10 mouse cellular contexts compared by ENCODE assay signal in the genomic region with DNA sequence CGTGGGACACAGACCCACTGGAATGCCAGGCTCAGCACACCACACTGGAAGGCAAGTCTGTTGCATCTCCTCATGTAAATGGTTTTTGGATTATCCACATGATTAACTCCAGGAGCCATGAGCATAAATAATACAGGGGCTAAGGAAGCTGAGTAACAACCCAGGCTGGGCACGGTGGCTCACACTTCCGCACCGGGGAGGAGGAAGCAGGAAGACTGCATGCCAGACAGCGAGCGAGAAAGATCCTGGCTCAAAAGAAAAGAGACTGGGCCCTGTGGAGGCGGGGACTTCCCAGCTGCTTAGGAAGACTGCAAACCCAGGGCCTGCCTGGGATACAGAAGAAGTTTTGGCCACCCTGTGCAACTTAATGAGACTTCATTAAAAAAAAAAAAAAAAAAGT. TPM values are rescaled to one million over a fixed set of nuclear protein-coding genes. Genes with fewer than 3 reads are reported as not detected.
A peak's percentile ranks its signal among the peaks of the same experiment; 100 is the strongest.
DNase-seq lines count a peak whose midpoint lies in the region; ATAC-seq and TF ChIP-seq lines count a peak whose summit lies in the region.
"Had no signal": no experiment of that assay in that cellular context is flagged by ENCODE, and none has a peak within 500 bp of the region (broad histone marks: within the 10 kb centered on the region; RNA-seq: fewer than 3 reads in every experiment).

No protein-coding gene starts in this region.

- WGBS in hindbrain, postnatal 0 days, result 32% methylated on average over 7 of the region's 7 CpGs
- WGBS in hindbrain, embryonic 10.5 days, result 58% methylated on average over 7 of the region's 7 CpGs
- WGBS in heart, embryonic 16.5 days, result 52% methylated on average over 7 of the region's 7 CpGs
- 33% methylated on average over 7 of the region's 7 CpGs for WGBS in lung, postnatal 0 days

- H3K9me3 ChIP-seq in hindbrain, postnatal 0 days (ENCODE audit: low read length), result no peaks in the 10 kb centered on the region
- no peaks in the 10 kb centered on the region for H3K9me3 ChIP-seq in hindbrain, embryonic 10.5 days
- 0 out of 2 replicates have a peak, but pooled peaks cover 2% of the 10 kb centered on the region for H3K9me3 ChIP-seq in heart, embryonic 16.5 days (replicated peaks; ENCODE audit: control insufficient read depth, low read length)
- H3K9me3 ChIP-seq in lung, postnatal 0 days (ENCODE audit: low read length), result no peaks in the 10 kb centered on the region

- no peaks in the 10 kb centered on the region for H3K36me3 ChIP-seq in hindbrain, postnatal 0 days (ENCODE audit: insufficient read depth, low read length)
- no peaks in the 10 kb centered on the region; the same call in 1 of the 2 replicates for H3K36me3 ChIP-seq in hindbrain, embryonic 10.5 days
- no peaks in the 10 kb centered on the region for H3K36me3 ChIP-seq in heart, embryonic 16.5 days (ENCODE audit: control insufficient read depth, insufficient read depth)
- H3K36me3 ChIP-seq in lung, postnatal 0 days (ENCODE audit: insufficient read depth, low read length), result no peaks in the 10 kb centered on the region

- no peak for ATAC-seq in hindbrain, postnatal 0 days
- no peak for ATAC-seq in heart, embryonic 16.5 days (replicated peaks; ENCODE audit: extremely low read depth, insufficient read depth, low FRiP score)
- ATAC-seq in lung, postnatal 0 days, result no peak
- ATAC-seq in granulocyte monocyte progenitor cell, adult 5-6 weeks (replicated peaks; ENCODE audit: poor library complexity, severe bottlenecking), result no peak

- H3K4me3 ChIP-seq in hindbrain, postnatal 0 days (ENCODE audit: low read length), result no peak overlapping the region
- no peak overlapping the region for H3K4me3 ChIP-seq in hindbrain, embryonic 10.5 days
- no peak overlapping the region for H3K4me3 ChIP-seq in heart, embryonic 16.5 days (ENCODE audit: low read length)
- H3K4me3 ChIP-seq in lung, postnatal 0 days (ENCODE audit: low read depth, low read length), result no peak overlapping the region

- no peak for TF ChIP-seq EP300 in lung, postnatal 0 days (IDR thresholded peaks at IDR 0.05)

- no peak for TF ChIP-seq CTCF in hindbrain, postnatal 0 days (IDR thresholded peaks at IDR 0.05; ENCODE audit: low read depth)
- no peak for TF ChIP-seq CTCF in lung, postnatal 0 days (IDR thresholded peaks at IDR 0.05)

- no peaks in the 10 kb centered on the region for H3K27me3 ChIP-seq in hindbrain, postnatal 0 days (ENCODE audit: insufficient read depth, low read length)
- H3K27me3 ChIP-seq in hindbrain, embryonic 10.5 days (ENCODE audit: insufficient read depth, poor library complexity, severe bottlenecking), result no peaks in the 10 kb centered on the region
- no peaks in the 10 kb centered on the region for H3K27me3 ChIP-seq in heart, embryonic 16.5 days (ENCODE audit: control insufficient read depth, insufficient read depth, low read length)
- no peaks in the 10 kb centered on the region for H3K27me3 ChIP-seq in lung, postnatal 0 days (replicated peaks; ENCODE audit: insufficient read depth, low read length)

- DNase-seq in hindbrain, postnatal 0 days (ENCODE audit: low spot score), result no peak
- DNase-seq in hindbrain, embryonic 10.5 days (ENCODE audit: low spot score), result no peak
- peak; percentile 30 for DNase-seq in T-cell, adult 2 months (ENCODE audit: low spot score)
- peak; percentile 39 for DNase-seq in lung, postnatal 0 days (ENCODE audit: low spot score)
- DNase-seq in cerebellum, adult 9-11 months, result no peak
- no peak for DNase-seq in natural killer cell, adult 2 months (ENCODE audit: low spot score in 2 of 2)

- no peak overlapping the region for H3K9ac ChIP-seq in hindbrain, postnatal 0 days (replicated peaks; ENCODE audit: low read length)
- no peak overlapping the region for H3K9ac ChIP-seq in heart, embryonic 16.5 days (ENCODE audit: low read length)
- no peak overlapping the region for H3K9ac ChIP-seq in lung, postnatal 0 days (replicated peaks; ENCODE audit: low read depth)

- 0 out of 2 replicates have a peak overlapping the region, but pooled peaks have one; percentile 32 for H3K27ac ChIP-seq in hindbrain, postnatal 0 days
- no peak overlapping the region for H3K27ac ChIP-seq in hindbrain, embryonic 10.5 days
- peak overlapping the region; percentile 2; the same call in 1 of the 2 replicates for H3K27ac ChIP-seq in heart, embryonic 16.5 days (ENCODE audit: low read length)
- no peak overlapping the region for H3K27ac ChIP-seq in lung, postnatal 0 days (ENCODE audit: low read length)

- no peak overlapping the region for H3K4me2 ChIP-seq in hindbrain, postnatal 0 days (ENCODE audit: low read depth, low read length)
- no peak overlapping the region for H3K4me2 ChIP-seq in heart, embryonic 16.5 days (ENCODE audit: low read depth, low read length)
- H3K4me2 ChIP-seq in lung, postnatal 0 days (replicated peaks; ENCODE audit: low read depth, low read length), result no peak overlapping the region

- peaks cover 17% of the 10 kb centered on the region for H3K4me1 ChIP-seq in hindbrain, postnatal 0 days (ENCODE audit: insufficient read depth, low read length)
- H3K4me1 ChIP-seq in hindbrain, embryonic 10.5 days (replicated peaks), result peaks cover 40% of the 10 kb centered on the region
- peaks cover 18% of the 10 kb centered on the region for H3K4me1 ChIP-seq in heart, embryonic 16.5 days (ENCODE audit: control insufficient read depth, insufficient read depth, low read length)
- H3K4me1 ChIP-seq in lung, postnatal 0 days (ENCODE audit: insufficient read depth, low read depth, low read length), result peaks cover 12% of the 10 kb centered on the region

RNA-seq across cellular contexts. Expression of a gene that starts 4.3 kb away (rescaled TPM):
- total RNA-seq in hindbrain, postnatal 0 days (2014; rRNA removed), result 127 TPM in 2 replicates
- polyA plus RNA-seq in hindbrain, postnatal 0 days (2015; fragmentation: Nextera tagmentation; extraction: Ambion mirVana), result 4.3 and 5.1 TPM in 2 replicates
- 1.8 and 2.0 TPM in 2 replicates for polyA plus RNA-seq in hindbrain, embryonic 10.5 days (2016; fragmentation: Nextera tagmentation; extraction: Ambion mirVana)
- polyA plus RNA-seq in heart, embryonic 16.5 days (2015; fragmentation: Nextera tagmentation; extraction: Ambion mirVana), result 0.81 and 1.1 TPM in 2 replicates
- 0.86 and 1.3 TPM in 2 replicates for polyA plus RNA-seq in lung, postnatal 0 days (2015; fragmentation: Nextera tagmentation; extraction: Ambion mirVana)
- total RNA-seq in granulocyte monocyte progenitor cell, adult 5-6 weeks (2014; fragmentation: Nextera tagmentation), result 23.4 and 28.1 TPM in 2 replicates
- 16.6 and 20.8 TPM in 2 replicates for total RNA-seq in granulocyte monocyte progenitor cell, adult 5-6 weeks (2017)

RNA-seq across cellular contexts. Expression of a gene that starts 26.2 kb away (rescaled TPM):
- total RNA-seq in hindbrain, postnatal 0 days (2014; rRNA removed), result 13.3 and 14.2 TPM in 2 replicates
- polyA plus RNA-seq in hindbrain, postnatal 0 days (2015; fragmentation: Nextera tagmentation; extraction: Ambion mirVana), result 11.9 and 12.9 TPM in 2 replicates
- polyA plus RNA-seq in hindbrain, embryonic 10.5 days (2016; fragmentation: Nextera tagmentation; extraction: Ambion mirVana), result 19.4 and 20.6 TPM in 2 replicates
- 10.7 and 12.5 TPM in 2 replicates for polyA plus RNA-seq in heart, embryonic 16.5 days (2015; fragmentation: Nextera tagmentation; extraction: Ambion mirVana)
- polyA plus RNA-seq in lung, postnatal 0 days (2015; fragmentation: Nextera tagmentation; extraction: Ambion mirVana), result 12.7 and 13.2 TPM in 2 replicates
- total RNA-seq in granulocyte monocyte progenitor cell, adult 5-6 weeks (2014; fragmentation: Nextera tagmentation), result 9.0 and 13.0 TPM in 2 replicates
- 16.3 and 18.9 TPM in 2 replicates for total RNA-seq in granulocyte monocyte progenitor cell, adult 5-6 weeks (2017)

RNA-seq across cellular contexts. Expression of a gene that starts 35.5 kb away (rescaled TPM):
- total RNA-seq in hindbrain, postnatal 0 days (2014; rRNA removed), result not detected in 2 replicates
- not detected in 2 replicates for polyA plus RNA-seq in hindbrain, postnatal 0 days (2015; fragmentation: Nextera tagmentation; extraction: Ambion mirVana)
- 0.37 and 0.80 TPM in 2 replicates for polyA plus RNA-seq in hindbrain, embryonic 10.5 days (2016; fragmentation: Nextera tagmentation; extraction: Ambion mirVana)
- polyA plus RNA-seq in heart, embryonic 16.5 days (2015; fragmentation: Nextera tagmentation; extraction: Ambion mirVana), result 0.25 and 0.41 TPM in 2 replicates
- not detected in 2 replicates for polyA plus RNA-seq in lung, postnatal 0 days (2015; fragmentation: Nextera tagmentation; extraction: Ambion mirVana)
- not detected in 2 replicates for total RNA-seq in granulocyte monocyte progenitor cell, adult 5-6 weeks (2014; fragmentation: Nextera tagmentation)
- not detected in 2 replicates for total RNA-seq in granulocyte monocyte progenitor cell, adult 5-6 weeks (2017)
- polyA plus RNA-seq: large intestine, adult 2 months; neural tube, embryonic 11.5 days had no signal

RNA-seq across cellular contexts. Expression of a gene that starts 37.0 kb away (rescaled TPM):
- 453 and 498 TPM in 2 replicates for total RNA-seq in hindbrain, postnatal 0 days (2014; rRNA removed)
- polyA plus RNA-seq in hindbrain, postnatal 0 days (2015; fragmentation: Nextera tagmentation; extraction: Ambion mirVana), result 499 and 523 TPM in 2 replicates
- polyA plus RNA-seq in hindbrain, embryonic 10.5 days (2016; fragmentation: Nextera tagmentation; extraction: Ambion mirVana), result 642 and 643 TPM in 2 replicates
- polyA plus RNA-seq in heart, embryonic 16.5 days (2015; fragmentation: Nextera tagmentation; extraction: Ambion mirVana), result 359 and 395 TPM in 2 replicates
- polyA plus RNA-seq in lung, postnatal 0 days (2015; fragmentation: Nextera tagmentation; extraction: Ambion mirVana), result 350 and 419 TPM in 2 replicates
- 181 and 283 TPM in 2 replicates for total RNA-seq in granulocyte monocyte progenitor cell, adult 5-6 weeks (2014; fragmentation: Nextera tagmentation)
- 168 and 196 TPM in 2 replicates for total RNA-seq in granulocyte monocyte progenitor cell, adult 5-6 weeks (2017)

RNA-seq across cellular contexts. Expression of a gene that starts 39.9 kb away (rescaled TPM):
- total RNA-seq in hindbrain, postnatal 0 days (2014; rRNA removed), result 11.3 and 18.0 TPM in 2 replicates
- 13.3 and 14.8 TPM in 2 replicates for polyA plus RNA-seq in hindbrain, postnatal 0 days (2015; fragmentation: Nextera tagmentation; extraction: Ambion mirVana)
- polyA plus RNA-seq in hindbrain, embryonic 10.5 days (2016; fragmentation: Nextera tagmentation; extraction: Ambion mirVana), result 15.6 and 17.0 TPM in 2 replicates
- polyA plus RNA-seq in heart, embryonic 16.5 days (2015; fragmentation: Nextera tagmentation; extraction: Ambion mirVana), result 11.4 and 14.2 TPM in 2 replicates
- 10.5 TPM in 2 replicates for polyA plus RNA-seq in lung, postnatal 0 days (2015; fragmentation: Nextera tagmentation; extraction: Ambion mirVana)
- total RNA-seq in granulocyte monocyte progenitor cell, adult 5-6 weeks (2014; fragmentation: Nextera tagmentation), result 6.3 and 14.3 TPM in 2 replicates
- total RNA-seq in granulocyte monocyte progenitor cell, adult 5-6 weeks (2017), result 1.8 and 2.8 TPM in 2 replicates

Comparison
In these comparisons a context has a peak if more than half of its experiments do, and no peak if none do; other contexts are left out.
1. H3K27ac ChIP-seq: peak in hindbrain, postnatal 0 days (single experiment) and heart, embryonic 16.5 days (single experiment); none in hindbrain, embryonic 10.5 days (single experiment) and lung, postnatal 0 days (single experiment).
2. DNase-seq: peak in T-cell, adult 2 months (single experiment) and lung, postnatal 0 days (single experiment); none in hindbrain, postnatal 0 days (single experiment), hindbrain, embryonic 10.5 days (single experiment), cerebellum, adult 9-11 months (single experiment) and natural killer cell, adult 2 months (0 of 2).